19 mouse cellular contexts compared by ENCODE assay signal in genomic region chr10:76278541-76279097, GRCm38 (mm10). TPM values are rescaled to one million over a fixed set of nuclear protein-coding genes. Genes with fewer than 3 reads are reported as not detected.
DNase-seq lines count a peak whose midpoint lies in the region; ATAC-seq and TF ChIP-seq lines count a peak whose summit lies in the region.
"Had no signal": no experiment of that assay in that cellular context is flagged by ENCODE, and none has a peak within 500 bp of the region (broad histone marks: within the 10 kb centered on the region; RNA-seq: fewer than 3 reads in every experiment).

No protein-coding gene starts in this region.

- peak; percentile 42 to 57 for DNase-seq in kidney, adult 8-10 months
- no peak for DNase-seq in kidney, postnatal 4 days
- peak; percentile 39 for DNase-seq in kidney, postnatal 10 days
- DNase-seq in cerebellum, postnatal 14 days: no peak
- DNase-seq in cerebellum, adult 9-11 months: no peak
- DNase-seq: adrenal gland, postnatal 25 days; cerebellum, adult 18-20 months; cerebellum, postnatal 25 days; gastrocnemius, postnatal 36 days had no signal

- TF ChIP-seq CTCF in intestine, postnatal 0 days (IDR thresholded peaks at IDR 0.05; ENCODE audit: low read depth): no peak

- WGBS in intestine, postnatal 0 days: 64% methylated on average over 5 of the region's 5 CpGs
- 74% methylated on average over 5 of the region's 5 CpGs for WGBS in intestine, embryonic 15.5 days

- H3K36me3 ChIP-seq in intestine, postnatal 0 days (ENCODE audit: control insufficient read depth, insufficient read depth): peaks cover 66% of the 10 kb centered on the region
- peaks cover 27% of the 10 kb centered on the region for H3K36me3 ChIP-seq in intestine, embryonic 15.5 days

- H3K27me3 ChIP-seq in intestine, postnatal 0 days (replicated peaks; ENCODE audit: control insufficient read depth, insufficient read depth, low read length): no peaks in the 10 kb centered on the region
- H3K27me3 ChIP-seq in intestine, embryonic 15.5 days (replicated peaks): no peaks in the 10 kb centered on the region
- H3K27me3 ChIP-seq: CH12.LX; embryonic facial prominence, embryonic 12.5 days; forebrain, embryonic 15.5 days; heart, embryonic 15.5 days; hindbrain, embryonic 15.5 days; Patski had no signal

- no peak for ATAC-seq in intestine, postnatal 0 days
- no peak for ATAC-seq in intestine, embryonic 15.5 days
- ATAC-seq: activated CD4-positive, CD25-positive, alpha-beta regulatory T cell, adult 4 months; forebrain, embryonic 15.5 days; Patski had no signal

- H3K9me3 ChIP-seq in intestine, postnatal 0 days (ENCODE audit: control insufficient read depth): no peaks in the 10 kb centered on the region
- H3K9me3 ChIP-seq in intestine, embryonic 15.5 days: no peaks in the 10 kb centered on the region
- H3K9me3 ChIP-seq: embryonic facial prominence, embryonic 12.5 days; forebrain, embryonic 15.5 days; heart, embryonic 15.5 days; hindbrain, embryonic 15.5 days had no signal

- no peaks in the 10 kb centered on the region for H3K4me1 ChIP-seq in intestine, postnatal 0 days (replicated peaks; ENCODE audit: control insufficient read depth, insufficient read depth, low read length)
- H3K4me1 ChIP-seq in intestine, embryonic 15.5 days (replicated peaks): no peaks in the 10 kb centered on the region
- H3K4me1 ChIP-seq: embryonic facial prominence, embryonic 12.5 days; forebrain, embryonic 15.5 days; heart, embryonic 15.5 days; hindbrain, embryonic 15.5 days had no signal

- no peak overlapping the region for H3K4me3 ChIP-seq in intestine, postnatal 0 days (ENCODE audit: low read depth, low read length)
- no peak overlapping the region for H3K4me3 ChIP-seq in intestine, embryonic 15.5 days (replicated peaks)
- H3K4me3 ChIP-seq: embryonic facial prominence, embryonic 12.5 days; forebrain, embryonic 15.5 days; heart, embryonic 15.5 days; hindbrain, embryonic 15.5 days had no signal

- H3K9ac ChIP-seq in intestine, postnatal 0 days (ENCODE audit: low read depth, low read length): no peak overlapping the region
- no peak overlapping the region for H3K9ac ChIP-seq in intestine, embryonic 15.5 days
- H3K9ac ChIP-seq: embryonic facial prominence, embryonic 12.5 days; forebrain, embryonic 15.5 days; hindbrain, embryonic 15.5 days had no signal

- 0 out of 2 replicates have a peak overlapping the region, but pooled peaks have one; percentile 7 for H3K27ac ChIP-seq in intestine, postnatal 0 days (ENCODE audit: low read depth, low read length)
- H3K27ac ChIP-seq in intestine, embryonic 15.5 days: no peak overlapping the region
- H3K27ac ChIP-seq: embryonic facial prominence, embryonic 12.5 days; forebrain, embryonic 15.5 days; heart, embryonic 15.5 days; hindbrain, embryonic 15.5 days had no signal

- H3K4me2 ChIP-seq in intestine, postnatal 0 days (replicated peaks; ENCODE audit: low read depth): no peak overlapping the region
- no peak overlapping the region for H3K4me2 ChIP-seq in intestine, embryonic 15.5 days (replicated peaks)
- H3K4me2 ChIP-seq: embryonic facial prominence, embryonic 12.5 days; forebrain, embryonic 15.5 days; heart, embryonic 11.5 days; heart, embryonic 15.5 days; hindbrain, embryonic 15.5 days had no signal

RNA-seq across cellular contexts. Expression of gene S100b, which starts 25.0 kb away (rescaled TPM):
- polyA plus RNA-seq in intestine, postnatal 0 days (2015; fragmentation: Nextera tagmentation; extraction: Ambion mirVana): 5.9 and 7.0 TPM in 2 replicates
- polyA plus RNA-seq in intestine, embryonic 15.5 days (2015; fragmentation: Nextera tagmentation; extraction: Ambion mirVana): 2.2 and 2.6 TPM in 2 replicates
- polyA plus RNA-seq: activated CD4-positive, CD25-positive, alpha-beta regulatory T cell, adult 4 months had no signal

RNA-seq across cellular contexts. Expression of gene Prmt2, which starts 41.0 kb away (rescaled TPM):
- polyA plus RNA-seq in intestine, postnatal 0 days (2015; fragmentation: Nextera tagmentation; extraction: Ambion mirVana): 23.9 and 25.6 TPM in 2 replicates
- polyA plus RNA-seq in intestine, embryonic 15.5 days (2015; fragmentation: Nextera tagmentation; extraction: Ambion mirVana): 42.6 and 43.7 TPM in 2 replicates

Comparison
In these comparisons a context has a peak if more than half of its experiments do, and no peak if none do; other contexts are left out.
1. DNase-seq: peak in kidney, adult 8-10 months (2 of 2) and kidney, postnatal 10 days (single experiment); none in kidney, postnatal 4 days (0 of 2), cerebellum, postnatal 14 days (0 of 2) and cerebellum, adult 9-11 months (single experiment).